Mouse (Mus musculus): ENCODE measurements around the gene Gm12216. TPM values are rescaled to one million over a fixed set of nuclear protein-coding genes. Genes with fewer than 3 reads are reported as not detected.

The Gm12216 gene
- total and polyA plus RNA-seq, 3 experiments = not detected

DNA sequence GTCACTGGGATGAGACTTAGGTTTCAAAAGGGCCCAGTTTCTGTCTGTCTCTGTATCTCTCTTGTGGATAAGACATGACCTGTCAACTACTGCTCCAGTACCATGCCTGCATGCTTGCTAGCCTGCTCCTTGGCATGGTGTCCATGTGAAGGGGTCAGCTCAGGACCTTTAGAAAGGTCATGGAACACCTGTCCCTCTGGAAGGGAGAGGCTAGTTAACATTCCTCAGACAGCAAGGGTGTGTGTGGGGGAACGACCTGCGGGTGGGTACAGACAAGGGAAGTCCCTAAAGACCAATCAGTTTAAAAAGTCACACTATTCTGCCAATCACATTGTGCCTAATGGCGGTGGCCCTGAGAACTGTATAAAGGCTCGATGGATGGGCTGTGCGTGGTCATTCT lies 58.1 kb downstream of the Gm12216 start:
- H3K4me1 ChIP-seq (ENCODE audit: control insufficient read depth in 1 of 2, insufficient read depth in 2 of 2, low read length in 2 of 2) = no peaks in the 10 kb centered on the region; a peak in 1 of 4 replicates

GRCm38 (mm10) chr11:53800036-53800435 lies 59.0 kb downstream of the Gm12216 start:
- Histone ChIP-seq H3K36me3 (ENCODE audit: control insufficient read depth in 1 of 2, insufficient read depth in 2 of 2, low read length in 2 of 2) (no peaks in the 10 kb centered on the region), H3K27me3 (ENCODE audit: control insufficient read depth in 1 of 2, insufficient read depth in 2 of 2, low read length in 2 of 2) (no peaks in the 10 kb centered on the region; a peak in 2 of 4 replicates), H3K4me1 (ENCODE audit: control insufficient read depth in 1 of 2, insufficient read depth in 2 of 2, low read length in 2 of 2) (no peaks in the 10 kb centered on the region; a peak in 1 of 4 replicates), H3K9me3 (replicated peaks; ENCODE audit: insufficient read depth, low read length) (no peaks in the 10 kb centered on the region), H3K9ac (ENCODE audit: control insufficient read depth, low read depth, low read length, poor library complexity, severe bottlenecking) (no peak overlapping the region), H3K27ac (ENCODE audit: control insufficient read depth, low read depth, low read length) (no peak overlapping the region), H3K4me3 (ENCODE audit: control insufficient read depth in 1 of 2, insufficient read depth in 1 of 2, low read depth in 2 of 2, low read length in 2 of 2) (no peak overlapping the region), H3K79me2 (ENCODE audit: control insufficient read depth, insufficient read depth, low read length, poor library complexity) (no peaks in the 10 kb centered on the region)
- TF ChIP-seq BHLHE40 (IDR thresholded peaks at IDR 0.05; ENCODE audit: borderline replicate concordance, low read depth, low read length) = no peak
- no peak for TF ChIP-seq TAL1 (IDR thresholded peaks at IDR 0.05; ENCODE audit: low read length)
- no peak for TF ChIP-seq GABPA (IDR thresholded peaks at IDR 0.05; ENCODE audit: low read depth, low read length)
- no peak for TF ChIP-seq CHD2 (IDR thresholded peaks at IDR 0.05; ENCODE audit: low read length)
- TF ChIP-seq POLR2A (IDR thresholded peaks at IDR 0.05; ENCODE audit: control insufficient read depth in 1 of 2, insufficient read depth in 1 of 2, low read depth in 1 of 2, low read length in 2 of 2, poor library complexity in 1 of 2) = no peak
- no peak for TF ChIP-seq CTCF (IDR thresholded peaks at IDR 0.05 in 2 of 3, conservative IDR thresholded peaks at IDR 0.05 in 1 of 3; ENCODE audit: control insufficient read depth in 1 of 3, insufficient read depth in 1 of 3, low read depth in 2 of 3, low read length in 3 of 3, poor library complexity in 1 of 3, severe bottlenecking in 1 of 3)
- no peak for TF ChIP-seq MYC (IDR thresholded peaks at IDR 0.05; ENCODE audit: low read depth, low read length)
- no peak for TF ChIP-seq USF2 (IDR thresholded peaks at IDR 0.05; ENCODE audit: borderline replicate concordance in 1 of 2, insufficient read depth in 1 of 2, low read depth in 1 of 2, low read length in 2 of 2)
- TF ChIP-seq MXI1 (IDR thresholded peaks at IDR 0.05; ENCODE audit: low read depth, low read length) = no peak
- no peak for TF ChIP-seq GATA1 (IDR thresholded peaks at IDR 0.05; ENCODE audit: low read depth, low read length)
- TF ChIP-seq USF1 (IDR thresholded peaks at IDR 0.05; ENCODE audit: low read depth, low read length) = no peak
- no peak for TF ChIP-seq KAT2A (conservative IDR thresholded peaks at IDR 0.05; ENCODE audit: low read depth, low read length)
- no peak for TF ChIP-seq POLR2AphosphoS2 (IDR thresholded peaks at IDR 0.05; ENCODE audit: low read length)
- TF ChIP-seq ZC3H11A (IDR thresholded peaks at IDR 0.05; ENCODE audit: low read depth, low read length) = no peak
- no peak for TF ChIP-seq TBP (IDR thresholded peaks at IDR 0.05; ENCODE audit: low read depth, low read length)
- TF ChIP-seq RCOR1 (IDR thresholded peaks at IDR 0.05; ENCODE audit: low read depth, low read length) = no peak
- TF ChIP-seq E2F4 (IDR thresholded peaks at IDR 0.05; ENCODE audit: borderline replicate concordance, low read depth, low read length) = no peak
- no peak for TF ChIP-seq CHD1 (IDR thresholded peaks at IDR 0.05; ENCODE audit: low read depth, low read length)
- TF ChIP-seq SMC3 (IDR thresholded peaks at IDR 0.05; ENCODE audit: low read depth, low read length) = no peak
- no peak for TF ChIP-seq ETS1 (IDR thresholded peaks at IDR 0.05; ENCODE audit: low read depth, low read length)
- no peak for DNase-seq (ENCODE audit: low read depth, low spot score)

More for the DNA sequence above, 58.1 kb downstream of the Gm12216 start:
- Histone ChIP-seq H3K27me3 (ENCODE audit: control insufficient read depth in 1 of 2, insufficient read depth in 2 of 2, low read length in 2 of 2) (no peaks in the 10 kb centered on the region; a peak in 2 of 4 replicates), H3K4me3 (ENCODE audit: control insufficient read depth in 1 of 2, insufficient read depth in 1 of 2, low read depth in 2 of 2, low read length in 2 of 2) (no peak overlapping the region), H3K9ac (ENCODE audit: control insufficient read depth, low read depth, low read length, poor library complexity, severe bottlenecking) (no peak overlapping the region), H3K36me3 (ENCODE audit: control insufficient read depth in 1 of 2, insufficient read depth in 2 of 2, low read length in 2 of 2) (no peaks in the 10 kb centered on the region), H3K79me2 (ENCODE audit: control insufficient read depth, insufficient read depth, low read length, poor library complexity) (no peaks in the 10 kb centered on the region), H3K9me3 (replicated peaks; ENCODE audit: insufficient read depth, low read length) (no peaks in the 10 kb centered on the region), H3K27ac (ENCODE audit: control insufficient read depth, low read depth, low read length) (no peak overlapping the region)
- no peak for DNase-seq (ENCODE audit: low read depth, low spot score)
- TF ChIP-seq HCFC1 (IDR thresholded peaks at IDR 0.05; ENCODE audit: low read depth, low read length) = no peak
- no peak for TF ChIP-seq TAL1 (IDR thresholded peaks at IDR 0.05; ENCODE audit: low read length)
- no peak for TF ChIP-seq TBP (IDR thresholded peaks at IDR 0.05; ENCODE audit: low read depth, low read length)
- no peak for TF ChIP-seq MAFK (IDR thresholded peaks at IDR 0.05; ENCODE audit: borderline replicate concordance, low read depth, low read length)
- no peak for TF ChIP-seq TCF12 (IDR thresholded peaks at IDR 0.05; ENCODE audit: low read depth, low read length)
- no peak for TF ChIP-seq ZC3H11A (IDR thresholded peaks at IDR 0.05; ENCODE audit: low read depth, low read length)
- TF ChIP-seq EP300 (IDR thresholded peaks at IDR 0.05; ENCODE audit: low read depth in 1 of 2, low read length in 2 of 2) = no peak
- TF ChIP-seq MAZ (IDR thresholded peaks at IDR 0.05; ENCODE audit: low read depth, low read length) = no peak
